Mouse (Mus musculus) adrenal gland, adult 8-10 months (tissue): ENCODE measurements around the gene Gm7978. TPM values are rescaled to one million over a fixed set of nuclear protein-coding genes. Genes with fewer than 3 reads are reported as not detected.
"Not testable (repeated sequence)": the region's sequence is repeated elsewhere in the genome, so short reads cannot be mapped to it uniquely, and the experiment has no call there.

Experiments
- DNase-seq: peaks from one replicate; pipeline ENCODE4 v3.0.0; 2022
- total RNA-seq, 4 experiments: library from RNA; stranded (reverse); gene quantifications; 2 replicates each; pipeline ENCODE4 v1.2.4; 2022

The Gm7978 gene
- not detected for total RNA-seq

DNA sequence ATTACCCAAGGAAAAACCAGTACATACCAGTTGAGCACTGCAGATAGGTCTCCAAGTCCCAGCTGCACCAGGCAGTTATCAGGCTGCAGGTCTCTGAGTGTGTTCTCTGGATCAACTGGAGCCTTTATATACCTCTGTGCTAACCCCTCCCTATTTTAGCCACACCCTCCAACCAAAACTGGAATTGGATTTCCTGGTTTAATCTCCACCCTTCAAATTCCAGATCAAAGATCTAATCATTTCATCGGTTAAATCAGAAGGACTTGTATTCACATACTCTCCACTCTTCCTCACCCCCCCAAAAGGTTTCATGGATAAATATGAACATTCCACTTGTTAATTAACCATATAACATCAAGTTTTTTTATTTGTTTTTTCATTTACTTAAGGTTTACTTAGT lies at the start of gene Gm7978:
TSS of gene Gm7978 (minus strand) at position 101 of the 400 bp plus-strand sequence.
- not testable (repeated sequence) for DNase-seq

GRCm38 (mm10) chr5:95775690-95776089 lies 39.7 kb upstream of the Gm7978 start, which contains the start of gene E330014E10Rik:
Gene E330014E10Rik (plus strand): TSS chr5:95775990.
- not testable (repeated sequence) for DNase-seq

GRCm38 (mm10) chr5:95741714-95742113 lies 5.7 kb upstream of the Gm7978 start, which contains the start of gene Gm7982:
Gene Gm7982 (plus strand): TSS chr5:95742014.
- not testable (repeated sequence) for DNase-seq

Other genes with a start within 250 kb of the Gm7978 start
- gene Gm3286, start 225.4 kb downstream of the Gm7978 start, total RNA-seq, result not detected
- gene Gm7971, start 141.3 kb downstream of the Gm7978 start, total RNA-seq, result not detected
- not detected for gene Gm7982, start 5.8 kb upstream of the Gm7978 start, total RNA-seq
- not detected for gene E330014E10Rik, start 39.8 kb upstream of the Gm7978 start, total RNA-seq
- gene Cxcl13, start 220.8 kb upstream of the Gm7978 start, total RNA-seq, result 1 to 10 TPM in 1 of 4 experiments, under 1 TPM in 3; 0.31 to 3.6 (median 0.52) TPM